Mouse (Mus musculus): ENCODE measurements at regions not wholly inside any gene's neighbourhood (a gene's known extent, or its start where the extent isn't known, plus 50 kb on each side); places are given as distances from the start of the nearest gene placed in this dataset.

DNA sequence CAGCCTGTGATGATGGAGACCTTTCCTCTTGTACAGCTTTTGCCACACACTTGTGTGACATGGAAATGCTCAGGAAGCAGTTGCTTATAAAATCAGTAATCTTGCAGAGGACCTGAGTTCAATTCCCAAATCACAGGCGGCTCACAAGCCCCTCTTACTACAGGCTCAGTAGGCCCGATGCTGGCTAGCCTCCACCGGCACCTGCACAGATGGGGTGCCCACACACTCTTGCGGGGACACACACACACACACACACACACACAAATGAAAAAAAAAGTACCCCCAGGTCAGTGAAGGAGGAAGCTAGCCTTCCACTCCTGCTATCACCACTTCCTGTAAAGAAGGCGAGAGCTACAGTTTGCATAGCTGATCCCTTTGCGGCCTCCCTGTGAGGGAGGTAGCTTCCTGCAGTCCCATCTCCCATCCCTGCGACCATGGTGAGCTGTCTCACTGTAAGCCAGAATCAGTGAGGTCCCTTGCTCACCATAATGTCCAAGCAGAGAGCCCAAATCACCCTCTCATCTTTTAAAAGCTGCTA, 462.2 kb downstream of the Cd83 start:
- H3K27me3 ChIP-seq (ENCODE audit: insufficient read depth, low read length) = no peaks in the 10 kb centered on the region
- no peaks in the 10 kb centered on the region for H3K36me3 ChIP-seq (ENCODE audit: insufficient read depth, low read length)
- H3K4me3 ChIP-seq (ENCODE audit: low read length) = no peak overlapping the region
- no peak overlapping the region for H3K4me2 ChIP-seq (replicated peaks; ENCODE audit: low read depth, low read length)
- no peaks in the 10 kb centered on the region for H3K9me3 ChIP-seq (ENCODE audit: low read length)
- no peak overlapping the region for H3K27ac ChIP-seq (ENCODE audit: low read length)
- no peak overlapping the region for H3K9ac ChIP-seq (replicated peaks; ENCODE audit: low read length)
- ATAC-seq (ENCODE audit: low FRiP score, low TSS enrichment) = no peak
- 81% methylated on average over 7 of the region's 7 CpGs for WGBS
- H3K4me1 ChIP-seq (ENCODE audit: insufficient read depth, low read length) = 0 out of 2 replicates have a peak, but pooled peaks cover 6% of the 10 kb centered on the region

DNA sequence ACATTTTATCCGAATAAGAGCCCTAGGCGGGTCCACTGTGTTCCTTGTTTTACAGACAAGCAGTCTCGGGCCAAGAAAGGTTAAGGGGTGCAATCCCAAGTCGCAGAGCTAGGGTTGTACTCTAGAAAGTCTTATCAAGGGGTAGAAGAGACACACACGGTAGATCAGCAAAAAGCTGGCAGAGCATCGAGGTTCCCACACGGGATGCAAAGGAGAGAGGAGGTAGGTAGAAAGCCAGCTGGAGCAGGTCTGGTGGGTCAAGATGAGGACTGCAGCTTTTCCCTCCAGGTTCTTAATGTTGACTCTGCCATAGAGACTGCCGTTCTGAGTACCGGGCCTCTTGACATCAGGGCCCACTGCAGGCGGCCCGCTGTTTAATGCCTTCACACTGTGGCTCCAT, 463.3 kb downstream of the Cd83 start:
- no peak overlapping the region for H3K4me3 ChIP-seq (ENCODE audit: low read length)
- 66% methylated on average over 11 of the region's 11 CpGs for WGBS
- no peaks in the 10 kb centered on the region for H3K27me3 ChIP-seq (ENCODE audit: insufficient read depth, low read length)
- no peak overlapping the region for H3K4me2 ChIP-seq (replicated peaks; ENCODE audit: low read depth, low read length)
- no peak for ATAC-seq (ENCODE audit: low FRiP score, low TSS enrichment)
- no peaks in the 10 kb centered on the region for H3K36me3 ChIP-seq (ENCODE audit: insufficient read depth, low read length)
- H3K9me3 ChIP-seq (ENCODE audit: low read length) = no peaks in the 10 kb centered on the region
- H3K9ac ChIP-seq (replicated peaks; ENCODE audit: low read length) = no peak overlapping the region
- no peak overlapping the region for H3K27ac ChIP-seq (ENCODE audit: low read length)
- peaks cover 10% of the 10 kb centered on the region; the same call in 1 of the 2 replicates for H3K4me1 ChIP-seq (ENCODE audit: insufficient read depth, low read length)

DNA sequence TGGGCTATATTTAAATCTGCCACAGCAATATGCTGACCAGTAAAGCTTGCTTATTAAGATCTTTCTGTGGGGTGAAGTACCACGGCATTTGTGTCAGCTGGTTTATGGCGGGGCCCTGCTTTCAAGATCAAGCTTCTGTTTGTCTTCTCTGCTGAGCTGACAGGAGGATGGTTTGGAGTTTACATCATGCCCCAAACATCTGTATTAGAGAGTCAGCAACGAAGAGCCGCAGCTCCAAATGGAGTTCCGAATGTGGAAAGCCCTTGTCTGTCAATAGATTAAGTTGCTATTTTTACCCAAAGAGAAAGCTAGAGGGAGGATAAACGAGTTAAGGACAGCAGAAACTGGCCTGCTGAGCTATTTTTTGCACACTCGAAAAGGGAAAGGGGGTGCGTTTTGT, 463.8 kb downstream of the Cd83 start:
- Histone ChIP-seq H3K27me3 (ENCODE audit: insufficient read depth, low read length) (no peaks in the 10 kb centered on the region), H3K4me1 (ENCODE audit: insufficient read depth, low read length) (peaks cover 10% of the 10 kb centered on the region; the same call in 1 of the 2 replicates), H3K4me3 (ENCODE audit: low read length) (no peak overlapping the region), H3K9me3 (ENCODE audit: low read length) (no peaks in the 10 kb centered on the region), H3K36me3 (ENCODE audit: insufficient read depth, low read length) (no peaks in the 10 kb centered on the region), H3K9ac (replicated peaks; ENCODE audit: low read length) (0 out of 2 replicates have a peak overlapping the region, but pooled peaks have one; percentile 5), H3K4me2 (replicated peaks; ENCODE audit: low read depth, low read length) (no peak overlapping the region), H3K27ac (ENCODE audit: low read length) (peak overlapping the region; percentile 32; the same call in 1 of the 2 replicates)
- ATAC-seq (ENCODE audit: low FRiP score, low TSS enrichment) = no peak
- WGBS = 35% methylated on average over 8 of the region's 8 CpGs

DNA sequence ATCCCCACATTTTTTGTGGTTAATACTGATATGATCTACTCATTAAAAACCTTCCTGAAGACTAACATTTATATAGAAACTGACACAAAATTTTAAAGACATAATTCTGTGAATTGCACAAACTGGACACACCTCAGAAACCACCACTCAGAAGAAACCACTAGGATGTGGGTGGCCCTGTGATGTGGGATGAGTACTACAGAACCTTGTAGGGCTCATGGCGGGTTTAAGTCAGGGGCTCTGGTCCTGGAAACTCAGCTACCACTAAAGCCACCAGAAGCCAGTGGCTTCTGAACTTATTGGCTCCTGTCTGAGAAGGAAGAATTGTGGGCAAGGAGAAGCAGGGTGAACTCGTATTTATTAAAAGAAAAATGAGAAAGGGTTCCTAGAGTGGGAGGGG, 464.5 kb downstream of the Cd83 start:
- H3K36me3 ChIP-seq (ENCODE audit: insufficient read depth, low read length) = no peaks in the 10 kb centered on the region
- no peaks in the 10 kb centered on the region for H3K9me3 ChIP-seq (ENCODE audit: low read length)
- H3K27me3 ChIP-seq (ENCODE audit: insufficient read depth, low read length) = no peaks in the 10 kb centered on the region
- ATAC-seq (ENCODE audit: low FRiP score, low TSS enrichment) = no peak
- WGBS = 80% methylated on average over 2 of the region's 2 CpGs
- no peak overlapping the region for H3K4me2 ChIP-seq (replicated peaks; ENCODE audit: low read depth, low read length)
- no peak overlapping the region for H3K27ac ChIP-seq (ENCODE audit: low read length)
- H3K4me1 ChIP-seq (ENCODE audit: insufficient read depth, low read length) = peaks cover 10% of the 10 kb centered on the region; the same call in 1 of the 2 replicates
- H3K9ac ChIP-seq (replicated peaks; ENCODE audit: low read length) = no peak overlapping the region
- no peak overlapping the region for H3K4me3 ChIP-seq (ENCODE audit: low read length)

DNA sequence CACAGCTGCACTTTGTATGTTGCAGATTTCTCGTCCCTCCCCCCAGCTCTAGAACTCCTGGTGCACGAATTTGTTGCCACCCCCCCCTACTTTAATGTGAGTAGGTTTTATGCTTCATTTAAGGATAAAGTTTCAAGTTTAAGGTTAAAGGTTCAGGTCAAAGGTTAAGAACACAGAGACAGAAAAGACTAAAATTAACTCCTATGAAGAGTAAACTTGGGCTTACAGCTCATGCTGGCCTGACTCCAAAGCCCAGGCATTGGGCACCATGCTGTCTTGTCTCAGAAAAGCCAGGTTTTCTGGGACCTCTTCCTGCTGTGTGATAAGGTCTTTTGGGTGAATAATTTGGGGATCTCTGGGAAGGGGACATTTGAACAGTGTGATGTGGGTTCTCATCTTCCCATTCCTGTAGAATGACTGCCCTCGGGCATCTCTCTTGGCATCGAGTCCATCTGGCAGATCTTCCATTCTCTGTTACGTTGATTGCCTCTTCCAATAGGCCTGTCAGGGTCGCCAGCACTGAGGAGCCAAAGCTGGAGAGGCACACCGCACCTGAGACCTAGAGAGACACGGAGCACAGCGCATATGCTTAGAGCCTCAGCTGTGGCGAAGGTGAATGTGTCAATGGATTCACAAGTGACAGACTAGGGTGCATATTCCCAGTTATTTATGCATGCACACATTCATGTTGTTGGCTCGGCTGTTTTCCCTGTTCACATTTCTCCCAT, 466.1 kb downstream of the Cd83 start:
- Histone ChIP-seq H3K4me3 (ENCODE audit: low read length) (no peak overlapping the region), H3K4me1 (ENCODE audit: insufficient read depth, low read length) (peaks cover 10% of the 10 kb centered on the region; the same call in 1 of the 2 replicates), H3K4me2 (replicated peaks; ENCODE audit: low read depth, low read length) (no peak overlapping the region), H3K36me3 (ENCODE audit: insufficient read depth, low read length) (no peaks in the 10 kb centered on the region), H3K9me3 (ENCODE audit: low read length) (no peaks in the 10 kb centered on the region), H3K27me3 (ENCODE audit: insufficient read depth, low read length) (no peaks in the 10 kb centered on the region), H3K27ac (ENCODE audit: low read length) (no peak overlapping the region), H3K9ac (replicated peaks; ENCODE audit: low read length) (no peak overlapping the region)
- no peak for ATAC-seq (ENCODE audit: low FRiP score, low TSS enrichment)
- 80% methylated on average over 11 of the region's 11 CpGs for WGBS

DNA sequence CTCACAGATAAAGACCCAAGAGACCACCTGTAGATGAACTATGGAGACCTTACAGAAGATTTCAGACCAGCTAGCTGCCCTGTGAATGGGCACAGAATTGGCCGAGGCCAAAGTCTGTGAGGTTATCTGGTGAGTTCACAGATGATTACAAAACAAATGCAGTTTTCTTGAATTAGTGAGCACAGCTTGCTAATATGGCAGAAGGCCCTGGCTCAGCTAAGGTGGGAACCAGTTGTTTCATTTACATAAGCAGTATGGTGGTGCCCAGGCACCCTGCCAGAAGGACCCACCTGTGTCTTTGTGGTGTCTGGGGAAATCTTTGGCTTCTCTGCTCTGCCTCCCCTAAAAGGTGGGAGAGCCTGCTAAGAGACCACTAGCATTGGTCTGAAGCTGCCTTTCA, 466.9 kb downstream of the Cd83 start:
- Histone ChIP-seq H3K27me3 (ENCODE audit: insufficient read depth, low read length) (no peaks in the 10 kb centered on the region), H3K4me2 (replicated peaks; ENCODE audit: low read depth, low read length) (no peak overlapping the region), H3K36me3 (ENCODE audit: insufficient read depth, low read length) (no peaks in the 10 kb centered on the region), H3K9me3 (ENCODE audit: low read length) (no peaks in the 10 kb centered on the region), H3K27ac (ENCODE audit: low read length) (no peak overlapping the region), H3K4me3 (ENCODE audit: low read length) (no peak overlapping the region), H3K4me1 (ENCODE audit: insufficient read depth, low read length) (peaks cover 10% of the 10 kb centered on the region; the same call in 1 of the 2 replicates), H3K9ac (replicated peaks; ENCODE audit: low read length) (no peak overlapping the region)
- WGBS = 95% methylated on average over 1 of the region's 1 CpGs
- ATAC-seq (ENCODE audit: low FRiP score, low TSS enrichment) = no peak

DNA sequence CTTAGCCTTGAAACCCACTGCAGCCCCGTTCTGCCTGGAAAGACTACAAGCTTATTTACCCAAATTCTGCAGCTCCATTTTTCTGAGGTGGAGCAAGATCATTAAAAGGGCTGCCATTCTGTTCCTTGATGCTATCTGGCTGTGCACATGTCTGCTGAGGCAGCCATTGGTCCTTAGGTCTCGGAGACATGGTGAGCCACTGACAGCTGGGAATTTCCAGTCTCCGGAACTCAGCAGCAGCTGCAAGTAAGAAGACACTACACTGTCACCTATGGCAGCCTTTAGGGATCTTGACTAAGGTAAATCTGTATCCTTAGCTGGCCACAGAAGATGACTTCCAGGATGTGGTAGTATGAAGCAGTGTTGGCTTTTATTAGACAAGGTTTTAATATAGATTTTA, 467.9 kb downstream of the Cd83 start:
- H3K36me3 ChIP-seq (ENCODE audit: insufficient read depth, low read length) = no peaks in the 10 kb centered on the region
- no peak overlapping the region for H3K27ac ChIP-seq (ENCODE audit: low read length)
- no peak overlapping the region for H3K4me2 ChIP-seq (replicated peaks; ENCODE audit: low read depth, low read length)
- no peaks in the 10 kb centered on the region for H3K9me3 ChIP-seq (ENCODE audit: low read length)
- peaks cover 10% of the 10 kb centered on the region; the same call in 1 of the 2 replicates for H3K4me1 ChIP-seq (ENCODE audit: insufficient read depth, low read length)
- WGBS = 69% methylated on average over 3 of the region's 3 CpGs
- no peak overlapping the region for H3K4me3 ChIP-seq (ENCODE audit: low read length)
- ATAC-seq (ENCODE audit: low FRiP score, low TSS enrichment) = no peak
- no peaks in the 10 kb centered on the region for H3K27me3 ChIP-seq (ENCODE audit: insufficient read depth, low read length)
- no peak overlapping the region for H3K9ac ChIP-seq (replicated peaks; ENCODE audit: low read length)

DNA sequence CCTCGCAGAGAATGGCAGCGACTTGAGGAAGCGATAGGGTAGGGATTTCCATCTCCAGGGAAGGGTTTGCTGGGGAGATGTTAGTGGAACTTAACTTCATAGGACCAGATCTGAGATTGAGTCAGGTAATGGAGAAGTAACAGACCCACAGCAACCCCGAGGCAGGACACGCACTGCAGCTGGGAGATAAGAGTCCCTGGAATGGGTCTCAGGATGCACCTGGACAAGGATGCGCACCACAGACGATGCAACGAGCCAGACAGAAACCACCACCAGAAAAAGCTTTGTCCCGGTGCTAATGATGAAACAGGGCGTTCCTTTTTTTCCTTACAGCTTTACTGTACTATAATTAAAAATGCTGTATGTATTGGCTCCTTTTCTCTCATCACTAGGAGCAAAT, 470.9 kb upstream of the Jarid2 start:
- ATAC-seq (ENCODE audit: low FRiP score, low TSS enrichment) = no peak
- H3K9ac ChIP-seq (replicated peaks; ENCODE audit: low read length) = no peak overlapping the region
- no peaks in the 10 kb centered on the region; the same call in 1 of the 2 replicates for H3K27me3 ChIP-seq (ENCODE audit: insufficient read depth, low read length)
- no peak overlapping the region for H3K27ac ChIP-seq (ENCODE audit: low read length)
- H3K36me3 ChIP-seq (ENCODE audit: insufficient read depth, low read length) = no peaks in the 10 kb centered on the region
- no peak overlapping the region for H3K4me2 ChIP-seq (replicated peaks; ENCODE audit: low read depth, low read length)
- WGBS = 82% methylated on average over 10 of the region's 10 CpGs
- peaks cover under 1% of the 10 kb centered on the region; the same call in 1 of the 2 replicates for H3K9me3 ChIP-seq (ENCODE audit: low read length)
- no peak overlapping the region for H3K4me3 ChIP-seq (ENCODE audit: low read length)
- H3K4me1 ChIP-seq (ENCODE audit: insufficient read depth, low read length) = peaks cover 7% of the 10 kb centered on the region

DNA sequence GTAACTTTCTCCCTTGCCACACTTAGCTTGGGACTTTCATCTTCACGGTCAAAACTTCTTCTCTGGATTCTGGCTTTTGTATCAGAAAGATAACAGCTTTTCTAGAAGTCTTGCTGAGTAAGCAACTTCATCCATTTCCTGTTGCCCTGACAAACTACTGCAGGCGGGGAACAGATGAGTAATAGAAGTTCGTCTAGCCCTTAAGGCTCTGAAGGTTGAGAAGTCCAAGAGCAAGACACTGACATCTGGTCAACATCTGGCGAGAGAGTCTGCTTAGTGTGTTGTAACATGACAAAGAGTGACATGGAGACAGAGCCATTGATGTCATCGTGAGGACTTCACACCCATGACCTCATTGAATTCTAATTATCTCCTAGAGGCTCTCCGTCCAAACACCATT, 469.2 kb upstream of the Jarid2 start:
- H3K4me1 ChIP-seq (ENCODE audit: insufficient read depth, low read length) = peaks cover 7% of the 10 kb centered on the region

More for the DNA sequence above, 469.2 kb upstream of the Jarid2 start:
- no peak overlapping the region for H3K4me2 ChIP-seq (replicated peaks; ENCODE audit: low read depth, low read length)
- no peak overlapping the region for H3K27ac ChIP-seq (ENCODE audit: low read length)
- 61% methylated on average over 6 of the region's 6 CpGs for WGBS
- no peaks in the 10 kb centered on the region; the same call in 1 of the 2 replicates for H3K27me3 ChIP-seq (ENCODE audit: insufficient read depth, low read length)
- no peak overlapping the region for H3K4me3 ChIP-seq (ENCODE audit: low read length)
- H3K9ac ChIP-seq (replicated peaks; ENCODE audit: low read length) = no peak overlapping the region
- H3K9me3 ChIP-seq (ENCODE audit: low read length) = peaks cover 5% of the 10 kb centered on the region; the same call in 1 of the 2 replicates
- H3K36me3 ChIP-seq (ENCODE audit: insufficient read depth, low read length) = no peaks in the 10 kb centered on the region
- ATAC-seq (ENCODE audit: low FRiP score, low TSS enrichment) = no peak

All from kidney, embryonic 16.5 days (tissue).